Mouse (Mus musculus) kidney, embryonic 15.5 days (tissue): ENCODE results near the gene Kri1. TPM values are rescaled to one million over a fixed set of nuclear protein-coding genes. Genes with fewer than 3 reads are reported as not detected.

ENCODE experiments used
- ATAC-seq: fragments of 200-750 bp; cut with Nextera tagmentation; replicated peaks from 2 replicates; pipeline ENCODE4 v1.8.0; 2017; ENCODE audit warnings: moderate TSS enrichment; ENCODE audit not compliant: low FRiP score
- H3K27ac ChIP-seq: fragments of 300-500 bp; sonication (generic); 2 replicates; pipeline ENCODE4 v1.5.1; 2015; ENCODE audit warnings: mild to moderate bottlenecking, inconsistent platforms
- H3K27me3 ChIP-seq: fragments of 300-500 bp; sonication (generic); 2 replicates; pipeline ENCODE4 v1.6.1; 2015; ENCODE audit warnings: inconsistent platforms
- H3K36me3 ChIP-seq: fragments of 300-500 bp; sonication (generic); 2 replicates; pipeline ENCODE4 v1.6.1; 2015; ENCODE audit warnings: inconsistent platforms
- H3K4me1 ChIP-seq: fragments of 300-500 bp; sonication (generic); 2 replicates; pipeline ENCODE4 v1.6.1; 2015; ENCODE audit warnings: inconsistent platforms
- H3K4me2 ChIP-seq: fragments of 300-500 bp; sonication (generic); 2 replicates; pipeline ENCODE4 v1.6.1; 2015; ENCODE audit warnings: moderate library complexity, mild to moderate bottlenecking, inconsistent platforms
- H3K4me3 ChIP-seq: fragments of 300-500 bp; sonication (generic); replicated peaks from 2 replicates; pipeline ENCODE4 v1.5.1; 2015; ENCODE audit warnings: mild to moderate bottlenecking, inconsistent platforms
- H3K9ac ChIP-seq: fragments of 300-500 bp; sonication (generic); 2 replicates; pipeline ENCODE4 v1.6.1; 2015; ENCODE audit warnings: mild to moderate bottlenecking, inconsistent platforms
- H3K9me3 ChIP-seq: fragments of 300-500 bp; sonication (generic); replicated peaks from 2 replicates; pipeline ENCODE4 v1.6.1; 2016; ENCODE audit warnings: inconsistent platforms
- WGBS: fragments of 180-500 bp; shearing (Covaris S2); methylation state at CpG from one replicate; pipeline ENCODE4 v1.1.7; 2015; ENCODE audit warnings: mixed read lengths; 5-methylcytosine and 5-hydroxymethylcytosine counted together
- polyA plus RNA-seq: library from polyadenylated mRNA; unstranded; fragments of >200 nt; fragmentation: Nextera tagmentation; extraction: Ambion mirVana; gene quantifications from 2 replicates; pipeline ENCODE4 v1.2.1, GENCODE M21; 2015

Gene Kri1
- 13.8 and 19.8 TPM in 2 replicates for polyA plus RNA-seq

DNA sequence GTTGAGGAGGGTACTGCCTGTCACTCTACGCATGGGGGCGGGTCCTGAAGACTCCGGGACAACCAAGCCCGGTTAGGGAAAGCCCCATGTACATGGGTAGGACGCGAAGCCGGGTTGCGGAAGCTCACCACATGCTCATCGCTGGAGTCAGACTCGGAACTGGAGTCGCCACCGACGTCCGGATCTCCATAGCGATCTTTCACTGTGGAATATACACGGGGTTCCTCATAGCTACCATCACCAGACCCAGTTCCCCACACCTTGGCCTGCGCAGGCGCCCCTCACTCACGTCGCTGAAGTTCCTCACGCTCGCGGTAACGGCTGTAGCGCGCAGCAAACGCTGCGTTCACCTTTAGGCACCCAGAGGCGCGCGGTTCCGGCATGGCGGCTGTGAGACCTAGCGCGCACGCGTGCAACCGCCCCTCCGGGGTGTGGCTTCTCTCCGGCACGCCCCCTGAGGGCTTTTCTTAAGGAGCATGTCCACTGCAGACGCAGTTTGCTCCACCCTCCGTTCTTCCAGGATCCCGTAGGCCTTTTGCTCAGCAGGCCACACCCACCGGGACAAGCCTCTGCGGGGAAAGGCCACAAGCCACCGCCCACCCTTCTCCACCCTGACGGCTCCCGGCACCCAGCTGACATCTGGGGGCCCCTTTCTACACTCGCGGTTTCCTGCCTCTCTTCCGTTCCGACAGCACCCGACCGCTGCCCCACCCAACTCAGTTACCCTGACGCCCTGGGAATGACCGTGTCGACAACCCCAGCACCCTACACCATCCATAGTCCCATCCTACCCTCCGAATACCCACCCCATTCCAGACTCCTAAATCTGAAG, at the start of gene Kri1:
Gene Kri1, minus strand, starts transcription at position 399 of the 832 bp plus-strand sequence.
- H3K27me3 ChIP-seq = no peaks in the 10 kb centered on the region
- peak within 1 kb of the TSS; percentile 87 for H3K27ac ChIP-seq
- H3K36me3 ChIP-seq = peaks cover 26% of the 10 kb centered on the region

DNA sequence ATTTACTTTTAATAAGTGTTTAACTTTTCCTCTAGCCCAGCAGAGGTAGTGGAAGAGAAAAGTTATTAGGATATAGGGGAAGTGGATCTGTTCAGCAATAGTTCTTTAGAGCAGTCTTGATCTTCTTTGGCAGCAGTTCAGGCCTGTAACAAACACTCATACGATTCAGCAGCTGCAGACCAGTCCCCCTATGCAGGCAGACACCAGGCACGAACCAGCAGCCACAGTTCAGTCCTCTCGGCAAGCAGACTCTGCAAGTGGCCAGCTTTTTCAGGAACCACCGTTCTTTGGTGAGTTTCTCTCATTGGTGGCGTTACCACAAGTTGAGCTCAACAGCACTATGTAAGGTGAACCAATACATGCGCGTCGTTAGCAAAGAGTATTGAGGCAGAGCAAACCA, 48.7 kb upstream of the Kri1 start:
- 84% methylated on average over 8 of the region's 8 CpGs for WGBS
- Histone ChIP-seq H3K4me3 (no peak overlapping the region), H3K4me2 (no peak overlapping the region), H3K36me3 (peaks cover 18% of the 10 kb centered on the region), H3K9me3 (no peaks in the 10 kb centered on the region), H3K4me1 (peaks cover 35% of the 10 kb centered on the region), H3K27ac (no peak overlapping the region), H3K27me3 (no peaks in the 10 kb centered on the region), H3K9ac (no peak overlapping the region)
- no peak for ATAC-seq

More for the DNA sequence above, at the start of gene Kri1:
- peak; percentile 72 for ATAC-seq
- no peaks in the 10 kb centered on the region for H3K9me3 ChIP-seq
- H3K4me3 ChIP-seq = peak within 1 kb of the TSS; percentile 60
- H3K4me2 ChIP-seq = peak within 1 kb of the TSS; percentile 75
- H3K4me1 ChIP-seq = peaks cover 37% of the 10 kb centered on the region
- peak within 1 kb of the TSS; percentile 64 for H3K9ac ChIP-seq
- WGBS = under 1% methylated on average over 59 of the region's 59 CpGs

DNA sequence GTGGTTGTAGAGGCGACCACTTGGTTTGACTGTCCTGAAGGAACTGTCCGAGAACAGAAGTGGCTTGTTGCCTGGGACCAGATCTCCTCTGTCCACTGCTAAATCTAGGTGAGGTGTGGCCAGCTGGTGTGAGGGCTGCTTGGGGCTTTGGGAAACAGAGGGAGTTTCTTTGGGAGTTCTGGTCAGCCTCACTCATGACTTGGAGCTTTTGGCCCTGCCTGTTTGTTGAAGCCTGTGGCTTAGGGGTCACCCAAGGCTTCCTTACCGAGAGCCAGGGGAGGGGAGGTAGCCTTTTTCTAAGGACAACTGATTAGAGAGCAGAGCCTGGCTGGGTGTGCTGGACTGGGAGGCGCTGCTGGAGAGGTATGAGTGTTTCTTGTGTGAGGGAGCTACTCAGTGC, 47.6 kb upstream of the Kri1 start:
- H3K27me3 ChIP-seq = no peaks in the 10 kb centered on the region
- no peaks in the 10 kb centered on the region for H3K9me3 ChIP-seq
- no peak for ATAC-seq
- H3K36me3 ChIP-seq = peaks cover 12% of the 10 kb centered on the region
- H3K4me2 ChIP-seq = no peak overlapping the region
- 78% methylated on average over 4 of the region's 4 CpGs for WGBS
- no peak overlapping the region for H3K27ac ChIP-seq
- peaks cover 36% of the 10 kb centered on the region for H3K4me1 ChIP-seq
- no peak overlapping the region for H3K9ac ChIP-seq
- H3K4me3 ChIP-seq = no peak overlapping the region

DNA sequence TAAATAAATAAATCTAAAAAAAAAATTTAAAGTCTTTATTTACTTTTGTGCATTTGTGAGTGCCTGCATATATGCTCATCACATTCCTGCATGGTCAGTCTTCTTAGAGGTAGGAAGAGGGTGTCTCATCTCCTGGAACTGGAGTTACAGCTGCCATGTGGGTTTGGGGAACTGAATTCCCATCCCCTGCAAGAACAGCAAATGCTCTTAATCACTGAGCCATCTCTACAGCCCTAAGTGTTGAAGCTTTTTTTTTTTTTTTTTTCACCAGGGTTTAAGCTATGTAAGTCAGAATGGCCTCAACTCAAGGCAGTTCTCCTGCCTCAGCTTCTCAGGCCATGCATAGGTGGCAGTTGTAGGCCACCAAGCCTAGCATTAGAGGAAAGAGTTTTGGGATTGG, 47.0 kb upstream of the Kri1 start:
- no peak for ATAC-seq
- no peak overlapping the region for H3K4me3 ChIP-seq
- peaks cover 5% of the 10 kb centered on the region; the same call in 1 of the 2 replicates for H3K36me3 ChIP-seq
- H3K4me2 ChIP-seq = no peak overlapping the region
- no peak overlapping the region for H3K27ac ChIP-seq
- H3K9ac ChIP-seq = no peak overlapping the region
- H3K27me3 ChIP-seq = no peaks in the 10 kb centered on the region
- H3K4me1 ChIP-seq = peaks cover 36% of the 10 kb centered on the region
- H3K9me3 ChIP-seq = no peaks in the 10 kb centered on the region

DNA sequence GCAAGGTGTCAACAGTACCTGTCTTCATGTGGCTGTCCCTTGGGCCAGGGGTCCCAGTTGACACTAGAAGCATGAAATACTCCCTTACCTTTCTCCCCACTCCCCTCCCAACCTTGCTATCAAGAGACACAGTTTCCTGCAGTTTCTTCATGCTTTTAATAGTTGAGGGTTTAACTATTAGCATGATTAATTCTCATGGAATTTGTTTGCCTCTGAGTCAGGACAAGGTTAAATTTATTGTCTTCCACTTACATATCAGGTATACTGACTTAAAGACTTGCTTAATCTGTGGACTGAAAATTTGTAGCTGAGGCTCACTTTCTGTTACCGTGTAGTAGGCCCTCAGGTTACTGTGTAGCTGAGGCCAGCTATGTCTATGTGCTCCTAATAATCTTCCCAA, 45.8 kb upstream of the Kri1 start:
- ATAC-seq = no peak
- no peak overlapping the region for H3K4me2 ChIP-seq
- no peak overlapping the region for H3K27ac ChIP-seq
- H3K27me3 ChIP-seq = no peaks in the 10 kb centered on the region
- WGBS = 53% methylated on average over 1 of the region's 1 CpGs
- no peaks in the 10 kb centered on the region for H3K36me3 ChIP-seq
- no peak overlapping the region for H3K4me3 ChIP-seq
- H3K9ac ChIP-seq = no peak overlapping the region
- H3K4me1 ChIP-seq = peaks cover 36% of the 10 kb centered on the region
- H3K9me3 ChIP-seq = no peaks in the 10 kb centered on the region

DNA sequence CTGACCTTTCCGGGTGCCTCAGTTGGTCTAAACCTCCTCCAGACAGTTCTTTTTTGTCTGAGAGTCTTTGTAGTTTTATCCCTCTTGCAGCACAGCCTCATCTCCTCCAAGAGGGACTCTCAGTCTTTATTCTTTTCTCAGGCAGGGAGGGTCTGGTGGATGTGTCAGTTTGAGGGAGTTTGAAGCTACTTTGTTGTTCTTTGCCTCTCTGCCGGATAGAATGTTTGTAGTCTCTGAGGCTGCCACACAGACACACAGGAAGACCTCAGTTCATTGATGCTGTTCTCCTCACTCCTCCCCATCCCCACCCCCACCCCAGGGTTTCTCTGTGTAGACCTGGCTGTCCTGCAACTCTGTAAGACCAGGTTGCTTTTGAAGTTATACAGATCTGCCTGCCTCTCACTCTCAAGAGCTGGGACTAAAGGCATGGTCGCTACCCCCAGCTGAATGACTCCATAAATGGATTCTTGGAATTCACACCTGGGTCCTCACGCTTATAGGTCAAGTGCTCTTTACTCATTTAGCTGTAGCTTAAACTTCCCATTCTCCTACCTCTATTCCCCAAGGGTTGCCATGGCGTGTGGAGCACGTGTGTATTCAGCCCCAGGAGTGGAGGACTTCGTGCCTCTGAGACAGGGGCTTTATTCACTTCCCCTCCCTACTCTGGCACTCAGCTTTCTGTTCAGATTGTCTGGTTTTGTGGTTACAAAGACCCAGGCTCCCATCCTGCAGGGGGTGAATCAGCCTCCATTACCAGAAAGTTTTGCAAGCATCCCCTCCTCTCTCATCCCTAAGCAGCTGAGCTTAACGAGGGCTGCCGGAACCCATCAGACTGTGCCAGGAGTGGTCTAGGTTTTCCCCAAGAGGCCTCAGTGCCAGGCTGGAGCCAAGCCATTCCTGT, 44.6 kb upstream of the Kri1 start:
- H3K4me3 ChIP-seq = no peak overlapping the region
- no peak overlapping the region for H3K9ac ChIP-seq
- H3K27me3 ChIP-seq = no peaks in the 10 kb centered on the region
- H3K4me1 ChIP-seq = peaks cover 30% of the 10 kb centered on the region
- 0 out of 2 replicates have a peak overlapping the region, but pooled peaks have one; percentile 39 for H3K27ac ChIP-seq
- no peak overlapping the region for H3K4me2 ChIP-seq
- WGBS = 39% methylated on average over 9 of the region's 9 CpGs
- no peaks in the 10 kb centered on the region for H3K9me3 ChIP-seq
- no peaks in the 10 kb centered on the region for H3K36me3 ChIP-seq
- ATAC-seq = no peak

DNA sequence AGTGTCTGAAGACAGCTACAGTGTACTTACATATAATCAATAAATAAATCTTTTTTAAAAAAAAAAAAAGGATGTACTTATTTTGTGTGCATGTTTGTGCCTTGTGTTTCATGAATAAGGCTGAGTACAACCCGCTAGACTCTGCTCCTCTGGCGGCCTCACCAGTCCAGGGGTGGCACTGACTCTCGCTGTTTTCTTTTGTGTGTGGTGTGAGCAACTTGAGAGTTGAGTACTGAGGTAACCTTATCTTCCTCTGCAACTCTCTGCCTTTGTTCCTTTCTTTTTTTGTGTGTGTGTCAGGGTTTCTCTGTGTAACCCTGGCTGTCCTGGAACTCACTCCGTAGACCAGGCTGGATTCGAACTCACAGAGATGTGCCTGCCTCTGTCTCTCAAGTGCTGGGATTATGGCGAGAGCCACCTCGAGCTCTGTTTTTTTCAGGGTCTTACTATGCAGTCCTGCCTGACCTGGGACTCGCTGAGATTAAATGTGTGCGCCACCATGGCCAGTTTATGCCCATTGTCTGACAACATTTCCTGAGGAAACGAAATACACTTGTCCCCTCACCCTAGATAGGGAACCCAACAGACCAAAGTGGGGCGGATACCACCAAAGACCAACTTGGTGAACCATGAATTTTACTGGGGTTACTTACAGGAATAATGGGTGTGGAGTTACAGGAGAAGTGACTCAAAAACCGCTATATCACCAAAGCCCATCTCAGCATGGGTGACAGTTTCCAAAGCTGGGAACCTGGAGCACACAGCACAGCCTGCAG, 43.8 kb upstream of the Kri1 start:
- H3K4me3 ChIP-seq = no peak overlapping the region
- no peaks in the 10 kb centered on the region for H3K36me3 ChIP-seq
- no peaks in the 10 kb centered on the region for H3K9me3 ChIP-seq
- WGBS = 79% methylated on average over 12 of the region's 12 CpGs
- H3K9ac ChIP-seq = no peak overlapping the region
- 0 out of 2 replicates have a peak overlapping the region, but pooled peaks have one; percentile 39 for H3K27ac ChIP-seq
- ATAC-seq = no peak
- no peak overlapping the region for H3K4me2 ChIP-seq
- peaks cover 25% of the 10 kb centered on the region for H3K4me1 ChIP-seq
- H3K27me3 ChIP-seq = no peaks in the 10 kb centered on the region

DNA sequence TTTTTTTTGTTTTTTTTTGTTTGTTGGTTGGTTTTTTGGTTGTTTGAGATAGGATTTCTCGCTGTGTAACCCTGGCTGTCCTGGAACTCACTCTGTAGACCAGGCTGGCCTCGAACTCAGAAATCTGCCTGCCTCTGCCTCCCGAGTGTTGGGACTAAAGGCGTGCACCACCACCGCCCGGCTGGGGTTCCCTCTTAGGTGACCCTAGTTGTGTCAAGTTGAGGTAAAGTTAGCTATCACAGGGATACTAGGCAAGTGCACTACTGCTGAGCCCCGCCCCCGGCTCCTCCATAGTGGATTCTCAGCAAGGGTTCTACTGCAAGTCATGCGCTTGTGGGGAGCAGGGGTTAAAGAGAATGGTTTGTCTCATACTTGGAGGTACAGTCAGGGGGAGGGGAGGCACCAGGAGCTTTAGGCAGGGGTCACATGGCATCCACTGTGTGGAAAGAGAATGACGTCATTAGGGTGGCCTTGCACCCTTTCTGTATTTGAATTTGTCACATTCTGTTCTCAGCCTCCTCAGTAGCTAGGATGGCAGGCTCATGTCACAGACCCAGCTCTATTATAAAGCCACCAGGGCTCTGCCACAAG, 42.0 kb upstream of the Kri1 start:
- peaks cover 25% of the 10 kb centered on the region for H3K4me1 ChIP-seq
- H3K27me3 ChIP-seq = no peaks in the 10 kb centered on the region
- 95% methylated on average over 10 of the region's 10 CpGs for WGBS
- H3K4me2 ChIP-seq = no peak overlapping the region
- ATAC-seq = no peak
- H3K27ac ChIP-seq = no peak overlapping the region
- H3K9me3 ChIP-seq = no peaks in the 10 kb centered on the region
- no peak overlapping the region for H3K9ac ChIP-seq
- H3K36me3 ChIP-seq = no peaks in the 10 kb centered on the region
- H3K4me3 ChIP-seq = no peak overlapping the region

DNA sequence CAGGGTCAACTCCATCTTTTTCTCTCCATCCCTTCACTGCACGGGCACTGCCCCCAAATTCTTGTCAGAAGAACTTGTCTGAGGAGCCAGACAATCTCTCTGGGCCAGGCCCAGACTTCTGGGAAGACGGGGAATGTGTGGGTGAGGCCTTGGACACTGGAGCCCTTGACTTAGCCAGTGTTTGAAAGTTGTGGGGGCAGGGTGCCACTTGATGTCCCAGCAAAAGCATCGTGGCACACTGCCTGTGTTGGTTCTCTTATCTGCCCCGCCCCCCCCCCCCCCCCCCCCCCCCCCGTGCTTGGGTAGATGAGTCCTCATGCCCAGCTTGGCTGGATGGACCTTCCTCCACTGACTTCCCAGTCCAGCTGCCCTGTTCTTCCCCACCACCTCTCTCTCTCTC, 41.3 kb upstream of the Kri1 start:
- Histone ChIP-seq H3K36me3 (no peaks in the 10 kb centered on the region), H3K27me3 (no peaks in the 10 kb centered on the region), H3K27ac (no peak overlapping the region), H3K9me3 (no peaks in the 10 kb centered on the region), H3K4me2 (no peak overlapping the region), H3K4me1 (peaks cover 28% of the 10 kb centered on the region), H3K9ac (no peak overlapping the region), H3K4me3 (no peak overlapping the region)
- 70% methylated on average over 3 of the region's 5 CpGs for WGBS
- no peak for ATAC-seq

DNA sequence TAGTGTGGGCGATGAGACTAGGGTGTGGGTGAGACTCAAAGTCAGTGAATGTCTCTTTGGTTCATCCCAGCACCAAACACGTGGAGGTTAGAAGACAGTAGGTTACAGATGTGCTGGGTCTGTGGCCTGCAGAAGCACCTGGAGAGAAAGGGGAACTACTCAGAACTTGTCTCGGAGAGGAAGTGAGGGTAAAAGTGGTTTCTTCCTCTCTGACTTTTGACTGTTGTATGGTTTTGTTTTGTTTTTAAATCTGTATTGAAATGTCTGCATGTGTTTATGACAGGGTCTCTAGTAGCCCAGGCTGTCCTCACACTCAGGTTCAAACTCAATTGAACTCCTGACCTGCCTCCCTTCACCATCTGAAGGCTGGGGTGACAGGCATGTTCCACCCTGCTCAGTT, 40.3 kb upstream of the Kri1 start:
- Histone ChIP-seq H3K27me3 (no peaks in the 10 kb centered on the region), H3K27ac (no peak overlapping the region), H3K4me1 (peaks cover 20% of the 10 kb centered on the region), H3K36me3 (no peaks in the 10 kb centered on the region), H3K9me3 (no peaks in the 10 kb centered on the region), H3K4me2 (no peak overlapping the region), H3K9ac (no peak overlapping the region), H3K4me3 (no peak overlapping the region)
- ATAC-seq = no peak
- WGBS = 78% methylated on average over 3 of the region's 3 CpGs

DNA sequence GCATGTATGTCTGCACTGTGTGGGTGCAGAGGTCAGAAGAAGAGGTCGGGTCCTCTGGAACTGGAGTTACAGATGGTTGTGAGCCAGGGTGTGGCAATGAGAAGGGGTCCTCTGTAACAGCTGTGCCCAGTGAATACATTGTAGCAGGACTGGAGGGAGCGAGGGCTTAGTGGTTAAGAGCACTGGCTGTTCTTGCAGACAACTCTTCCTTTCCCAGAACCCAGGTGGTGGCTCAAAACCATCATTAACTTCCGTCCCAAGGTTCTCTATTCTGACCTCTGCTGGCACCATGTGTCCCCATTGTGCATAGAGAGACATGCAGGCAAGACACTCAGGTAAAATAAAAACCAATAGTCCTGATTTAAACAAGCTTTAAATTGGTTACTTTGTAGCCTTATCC, 39.8 kb upstream of the Kri1 start:
- Histone ChIP-seq H3K36me3 (no peaks in the 10 kb centered on the region), H3K4me1 (peaks cover 16% of the 10 kb centered on the region), H3K27me3 (no peaks in the 10 kb centered on the region), H3K4me3 (no peak overlapping the region), H3K4me2 (no peak overlapping the region), H3K27ac (no peak overlapping the region), H3K9me3 (no peaks in the 10 kb centered on the region), H3K9ac (no peak overlapping the region)
- 72% methylated on average over 3 of the region's 3 CpGs for WGBS
- no peak for ATAC-seq
